7 mouse cellular contexts compared by ENCODE assay signal in genomic region chrX:159837379-159837778, GRCm38 (mm10).
DNase-seq lines count a peak whose midpoint lies in the region; ATAC-seq lines count a peak whose summit lies in the region.

No protein-coding gene starts in this region.

- peak; percentile 13 to 18 for DNase-seq in lung, adult 18-20 months
- no peak for DNase-seq in lung, postnatal 14 days
- peak; percentile 3 for DNase-seq in adipocyte (ENCODE audit: low spot score)
- DNase-seq in testis, postnatal 14 days (ENCODE audit: low spot score) = no peak

- peak; percentile 99 for ATAC-seq in common myeloid progenitor, adult 5-6 weeks (replicated peaks; ENCODE audit: low read depth, poor library complexity, severe bottlenecking)
- ATAC-seq in monocyte, adult 5-6 weeks (replicated peaks; ENCODE audit: insufficient number of reproducible peaks, low FRiP score, low TSS enrichment, poor library complexity, severe bottlenecking) = peak; percentile 90
- ATAC-seq in activated CD4-positive, CD25-positive, alpha-beta regulatory T cell, adult 4 months = no peak

Comparison
In these comparisons a context has a peak if more than half of its experiments do, and no peak if none do; other contexts are left out.
1. DNase-seq: peak in lung, adult 18-20 months (2 of 2) and adipocyte (single experiment); none in lung, postnatal 14 days (single experiment) and testis, postnatal 14 days (single experiment).